Mouse (Mus musculus): ENCODE measurements around the gene Kif26b.

Gene Kif26b

DNA sequence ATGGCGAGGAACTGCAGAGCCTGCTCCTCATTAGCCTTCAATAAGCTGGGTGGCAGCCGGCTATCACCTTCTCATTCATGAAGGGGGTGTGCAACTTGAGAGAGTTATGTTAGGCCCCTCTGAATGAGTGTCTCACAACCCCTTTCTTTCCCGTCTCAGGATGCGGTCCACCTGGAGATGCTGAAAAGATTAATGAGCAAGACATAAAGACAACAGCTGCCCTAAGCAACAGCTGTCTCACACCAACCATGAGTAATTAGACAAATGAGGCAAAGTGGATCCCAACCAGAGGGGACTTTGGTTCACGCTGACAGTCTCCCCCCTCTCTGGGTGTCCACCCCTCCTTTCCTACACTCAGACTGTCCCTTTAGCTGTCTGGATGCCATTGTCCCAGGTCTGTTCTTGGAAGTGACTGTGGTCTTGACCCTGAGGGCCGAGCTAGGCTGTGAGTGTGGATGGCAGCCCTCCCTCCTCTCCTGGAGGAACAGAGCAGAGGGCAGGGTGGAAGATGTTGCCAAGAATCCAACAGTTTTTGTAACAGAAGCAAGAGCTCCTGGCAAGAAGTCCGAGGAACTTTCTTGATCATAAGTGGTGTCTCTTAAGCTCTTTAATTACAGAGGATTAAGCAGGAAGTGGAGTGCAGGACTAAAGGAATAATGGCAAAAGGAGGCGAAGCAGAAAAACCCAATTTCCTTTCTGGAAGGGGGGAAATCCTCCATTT, 331.9 kb downstream of the Kif26b start:
- no peak for DNase-seq

DNA sequence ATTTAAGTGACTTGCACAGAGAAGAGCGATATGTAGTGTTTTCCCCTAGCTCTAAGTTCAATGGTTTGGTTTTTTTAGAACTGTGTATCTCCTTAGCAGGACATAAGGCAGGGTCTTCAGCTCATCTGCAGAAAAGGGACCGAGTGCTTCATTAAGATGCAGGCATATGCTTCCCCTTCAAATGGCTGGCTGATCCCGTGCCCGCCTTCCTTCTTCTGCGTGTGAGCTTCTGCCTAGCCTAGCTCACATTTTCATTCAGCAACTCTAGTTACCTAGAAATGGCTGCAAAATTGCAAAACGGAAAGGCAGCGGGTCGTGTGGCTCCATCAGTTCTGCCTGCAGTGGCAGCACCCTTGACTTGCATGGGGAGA, 332.5 kb downstream of the Kif26b start:
- DNase-seq: no peak

- no peak for DNase-seq
Measured at GRCm38 (mm10) chr1:178863756-178864155, 334.8 kb downstream of the Kif26b start.

DNA sequence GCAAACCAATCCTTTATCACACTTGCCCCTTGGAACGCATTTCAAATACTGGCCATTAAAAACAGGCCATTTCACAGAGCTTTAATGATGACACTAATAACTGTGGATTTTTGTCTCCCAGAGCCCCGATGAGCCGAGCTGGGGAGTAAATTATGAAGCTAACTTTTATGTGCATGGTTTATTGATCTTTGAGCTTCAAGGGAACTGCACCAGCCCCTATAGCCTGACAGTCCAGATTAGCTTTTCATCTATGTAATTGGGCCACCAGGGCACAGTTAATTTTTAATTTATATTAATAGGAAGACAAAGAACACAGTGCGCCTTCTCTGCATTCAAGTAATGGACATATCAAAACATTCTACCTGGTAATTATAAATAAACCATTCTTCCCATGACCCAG, 335.4 kb downstream of the Kif26b start:
- DNase-seq: no peak

- no peak for DNase-seq
Measured at GRCm38 (mm10) chr1:178866757-178867156, 337.8 kb downstream of the Kif26b start.

GRCm38 (mm10) chr1:178871055-178871454, 342.1 kb downstream of the Kif26b start:
- no peak for DNase-seq

- DNase-seq: no peak
Measured at GRCm38 (mm10) chr1:178876926-178877325, 348.0 kb downstream of the Kif26b start.

DNA sequence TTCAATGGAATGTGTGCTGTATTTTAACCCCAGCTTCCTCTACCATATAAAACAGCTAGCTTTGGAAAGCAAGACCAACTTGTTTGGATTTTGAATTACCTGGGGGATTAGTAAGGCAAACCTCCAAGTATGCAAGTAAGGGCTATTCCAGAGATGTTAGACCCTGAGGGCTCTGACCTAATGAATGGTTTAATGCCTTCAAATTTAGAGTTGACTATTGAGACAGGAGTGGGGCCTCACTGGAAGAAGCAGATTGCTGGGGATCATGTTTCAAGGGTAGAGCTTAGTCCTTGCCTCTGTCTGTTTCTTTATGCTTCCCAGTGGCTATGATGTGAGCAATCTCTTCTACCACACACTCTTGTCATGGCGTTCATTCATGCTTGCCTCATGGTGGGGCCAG, 349.8 kb downstream of the Kif26b start:
- no peak for DNase-seq

- DNase-seq: no peak
Measured at GRCm38 (mm10) chr1:178880905-178881304, 352.0 kb downstream of the Kif26b start.

DNA sequence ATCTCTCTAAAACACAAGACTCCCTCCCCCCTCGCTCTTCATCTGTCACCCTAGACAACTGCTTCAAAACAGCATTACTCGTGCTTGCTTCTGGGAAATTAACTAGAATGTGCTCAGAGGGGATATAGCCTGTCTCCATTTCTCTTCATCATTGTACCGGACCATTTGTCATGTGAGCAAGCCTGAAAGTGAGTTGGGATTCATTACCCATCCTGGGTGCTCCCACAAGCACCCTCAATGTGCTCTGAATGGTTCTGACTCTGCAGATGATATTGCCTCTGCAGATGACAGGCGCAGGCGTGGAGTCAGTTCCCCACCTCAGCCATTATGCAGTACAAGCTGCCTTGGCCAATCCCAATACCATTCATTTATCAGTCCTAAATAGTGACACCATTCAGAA, 357.7 kb downstream of the Kif26b start:
- DNase-seq: no peak

GRCm38 (mm10) chr1:178892376-178892775, 363.5 kb downstream of the Kif26b start:
- peak in 1 of 2 experiments; percentile 28 for DNase-seq

DNA sequence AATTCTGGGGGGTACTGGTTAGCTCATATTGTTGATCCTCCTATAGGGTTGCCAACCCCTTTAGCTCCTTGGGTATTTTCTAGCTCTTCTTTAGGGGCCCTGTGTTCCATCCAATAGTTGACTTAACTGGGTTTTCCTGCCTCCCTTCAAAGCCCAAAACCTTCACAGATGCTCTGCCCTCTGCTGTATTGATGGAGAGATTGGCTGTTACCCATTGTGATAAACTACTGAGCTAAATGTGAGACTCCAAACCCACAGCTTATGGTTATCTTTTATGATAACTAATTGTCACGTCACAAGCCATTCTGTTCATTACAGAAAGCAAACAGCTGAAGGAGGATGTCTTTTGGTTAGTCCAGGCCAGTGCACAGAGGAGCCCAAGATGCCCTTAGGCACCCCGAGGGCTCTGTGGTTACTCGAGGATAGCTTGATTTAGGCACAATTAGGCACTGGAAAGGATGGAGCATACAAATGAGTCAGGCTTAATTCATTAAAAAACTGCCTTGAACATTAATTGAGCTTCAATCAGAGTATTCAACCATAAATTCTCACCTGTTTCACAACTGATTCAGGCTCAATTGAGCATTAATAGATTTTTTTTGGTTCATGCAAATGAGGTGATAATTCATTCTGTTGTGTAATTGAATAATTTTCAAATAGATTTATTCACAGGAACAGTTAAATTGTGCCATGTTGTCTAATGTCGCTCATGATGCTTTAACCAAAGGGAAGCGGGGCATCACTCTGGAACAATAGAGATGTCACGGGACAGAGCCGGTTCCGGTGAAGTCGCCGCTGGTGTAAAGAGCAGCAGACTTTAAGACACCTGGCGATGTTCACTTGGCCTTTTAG, 364.5 kb downstream of the Kif26b start:
- no peak for DNase-seq

DNA sequence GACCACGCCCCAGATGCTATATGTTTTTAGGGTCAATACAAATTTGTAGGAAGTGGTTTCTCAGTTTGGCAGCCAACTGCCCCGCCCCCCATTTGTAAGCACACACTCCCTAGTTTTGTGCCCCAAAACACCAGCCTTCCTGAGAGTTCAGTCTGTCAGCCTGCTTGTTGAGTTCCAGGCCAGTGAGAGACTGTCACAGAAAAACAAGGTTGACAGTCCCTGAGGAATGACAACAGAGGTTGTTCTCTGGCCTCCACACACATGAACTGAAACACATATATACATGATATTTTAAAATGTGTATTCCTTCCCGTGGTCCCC, 365.1 kb downstream of the Kif26b start:
- no peak for DNase-seq

- DNase-seq: no peak
Measured at GRCm38 (mm10) chr1:178895674-178896073, 366.7 kb downstream of the Kif26b start.

DNA sequence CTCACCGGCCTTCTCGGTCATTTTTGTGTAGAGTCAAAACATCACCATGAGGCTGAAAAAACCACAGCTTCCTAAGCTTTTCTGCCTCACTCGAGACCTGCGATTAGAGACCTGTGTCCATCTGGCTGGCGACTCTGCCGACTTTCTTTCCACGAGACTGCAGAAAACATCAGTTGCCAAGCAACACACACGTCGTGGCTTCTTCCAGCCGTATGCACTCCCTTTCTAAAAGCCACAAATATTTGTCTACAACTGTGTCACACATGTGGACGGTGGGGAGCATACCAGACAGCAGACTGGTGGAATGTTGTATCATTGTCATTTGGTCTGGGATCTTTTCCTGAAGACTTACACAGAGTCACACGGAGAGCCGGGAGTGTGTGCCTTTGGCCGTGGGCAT, 382.0 kb downstream of the Kif26b start:
- no peak for DNase-seq

GRCm38 (mm10) chr1:178912936-178913716, 384.2 kb downstream of the Kif26b start:
- no peak for DNase-seq

GRCm38 (mm10) chr1:178915056-178915455, 386.1 kb downstream of the Kif26b start:
- DNase-seq: no peak

GRCm38 (mm10) chr1:178917194-178917902, 388.4 kb downstream of the Kif26b start:
- peak; percentile 39 to 52 for DNase-seq

- DNase-seq: no peak
Measured at GRCm38 (mm10) chr1:178924492-178925183, 395.7 kb downstream of the Kif26b start.

DNA sequence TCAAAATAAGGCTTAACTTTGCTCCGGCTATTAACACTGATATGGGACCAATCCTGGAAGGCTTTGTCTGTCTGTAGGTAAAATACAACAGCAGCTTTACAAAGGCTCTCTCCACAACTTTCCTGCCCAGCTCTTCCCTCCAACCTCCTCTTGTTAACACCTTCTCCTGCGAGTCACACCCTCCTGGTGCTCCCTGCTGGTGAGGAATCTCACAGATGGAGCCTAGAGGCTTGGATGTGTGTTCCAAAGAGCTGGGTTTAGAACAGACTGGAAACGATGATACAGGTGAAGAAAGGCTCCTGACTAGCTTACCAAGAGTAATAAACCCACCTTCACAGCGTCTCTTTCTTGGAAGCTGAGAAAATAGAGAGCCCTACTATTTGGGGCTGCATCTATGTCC, 400.6 kb downstream of the Kif26b start:
- no peak for DNase-seq

GRCm38 (mm10) chr1:178933953-178934637, 405.2 kb downstream of the Kif26b start:
- no peak for DNase-seq

GRCm38 (mm10) chr1:178936457-178936856, 407.5 kb downstream of the Kif26b start:
- DNase-seq: no peak
